Mouse (Mus musculus): ENCODE measurements around the gene Hdac9. TPM values are rescaled to one million over a fixed set of nuclear protein-coding genes. Genes with fewer than 3 reads are reported as not detected.
A peak's percentile ranks its signal among the peaks of the same experiment; 100 is the strongest.

The Hdac9 gene
- polyA plus RNA-seq, 1 experiment from 2014 or later, result 13.6 TPM

DNA sequence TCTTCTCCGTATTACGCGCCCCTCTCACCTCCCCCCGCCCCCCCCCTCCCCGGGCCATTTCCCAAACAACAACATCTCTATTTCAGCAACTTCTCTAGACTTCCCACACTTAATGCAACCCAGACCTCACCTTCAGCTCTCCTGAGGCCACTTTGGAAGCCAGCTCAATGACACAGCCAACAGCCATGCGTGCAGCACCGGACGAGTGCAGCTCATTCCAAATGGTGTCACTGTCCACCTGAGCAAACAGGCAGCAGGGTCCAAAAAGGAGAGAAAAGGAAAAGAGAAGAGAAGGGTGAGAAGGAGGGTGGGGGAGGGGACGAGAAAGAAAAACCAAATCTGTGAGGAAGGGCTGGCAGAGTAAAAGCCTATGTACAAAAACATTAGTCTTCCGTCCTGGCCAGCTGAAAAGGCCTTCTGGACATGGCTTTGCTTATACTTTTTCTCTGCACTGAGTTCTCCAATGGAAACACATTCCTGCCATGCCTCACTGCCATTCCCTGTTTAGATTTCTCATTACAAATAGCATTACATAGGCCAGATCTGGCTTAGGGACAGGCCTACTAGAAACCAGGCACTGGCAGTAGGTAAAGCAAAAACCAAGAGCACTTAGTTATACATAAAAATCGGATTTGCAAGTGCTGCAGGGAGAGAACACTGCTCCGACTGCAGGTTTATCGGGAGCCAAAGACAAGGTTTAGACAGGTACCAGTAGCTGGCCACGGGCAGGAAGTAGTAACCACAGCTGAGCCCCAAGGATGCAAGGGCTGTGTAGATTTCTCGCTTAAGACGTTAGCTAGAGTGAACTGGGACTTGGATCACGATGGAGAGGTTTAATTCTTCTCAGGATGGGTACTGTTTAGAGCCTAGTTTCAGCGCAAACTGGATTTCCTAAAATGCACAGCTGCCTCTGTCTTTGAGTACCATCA, 668.4 kb downstream of the Hdac9 start:
- ATAC-seq, result no peak
- WGBS, result 92% methylated on average over 18 of the region's 18 CpGs

DNA sequence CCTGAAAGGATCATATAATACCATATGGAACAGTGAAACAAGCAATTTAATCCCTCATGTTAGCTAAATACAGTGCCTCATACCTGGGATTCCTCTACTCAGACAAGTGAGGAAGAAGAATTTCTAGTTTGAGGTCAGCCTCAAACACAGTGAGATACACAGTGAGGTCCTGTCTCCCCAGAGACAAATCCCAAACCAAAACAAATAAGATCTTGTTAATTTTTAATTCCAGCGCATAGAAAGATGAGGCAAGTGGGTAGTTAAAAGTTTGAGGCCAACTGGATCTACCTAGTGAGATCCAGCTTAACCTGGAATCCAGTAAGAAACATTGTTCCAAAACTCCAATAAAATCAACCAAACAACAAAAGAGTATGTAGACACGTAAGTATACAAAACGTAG, 678.1 kb downstream of the Hdac9 start:
- Histone ChIP-seq H3K27ac (ENCODE audit: low read length) (no peak overlapping the region), H3K9me3 (ENCODE audit: control insufficient read depth, low read length) (no peaks in the 10 kb centered on the region), H3K4me1 (replicated peaks; ENCODE audit: control insufficient read depth, insufficient read depth, low read length) (no peaks in the 10 kb centered on the region), H3K4me2 (ENCODE audit: low read length) (no peak overlapping the region), H3K4me3 (replicated peaks; ENCODE audit: low read length) (no peak overlapping the region), H3K9ac (replicated peaks; ENCODE audit: low read depth, low read length) (no peak overlapping the region), H3K36me3 (ENCODE audit: control insufficient read depth, insufficient read depth) (no peaks in the 10 kb centered on the region), H3K27me3 (replicated peaks; ENCODE audit: control insufficient read depth, insufficient read depth, low read length) (no peaks in the 10 kb centered on the region)
- WGBS, result 94% methylated on average over 3 of the region's 3 CpGs
- no peak for ATAC-seq

More for the DNA sequence above, 668.4 kb downstream of the Hdac9 start:
- H3K9me3 ChIP-seq (ENCODE audit: control insufficient read depth, low read length), result no peaks in the 10 kb centered on the region
- no peaks in the 10 kb centered on the region for H3K27me3 ChIP-seq (replicated peaks; ENCODE audit: control insufficient read depth, insufficient read depth, low read length)
- no peak overlapping the region for H3K27ac ChIP-seq (ENCODE audit: low read length)
- H3K4me1 ChIP-seq (replicated peaks; ENCODE audit: control insufficient read depth, insufficient read depth, low read length), result no peaks in the 10 kb centered on the region
- no peaks in the 10 kb centered on the region for H3K36me3 ChIP-seq (ENCODE audit: control insufficient read depth, insufficient read depth)
- H3K4me2 ChIP-seq (ENCODE audit: low read length), result no peak overlapping the region
- H3K4me3 ChIP-seq (replicated peaks; ENCODE audit: low read length), result no peak overlapping the region
- H3K9ac ChIP-seq (replicated peaks; ENCODE audit: low read depth, low read length), result no peak overlapping the region

DNA sequence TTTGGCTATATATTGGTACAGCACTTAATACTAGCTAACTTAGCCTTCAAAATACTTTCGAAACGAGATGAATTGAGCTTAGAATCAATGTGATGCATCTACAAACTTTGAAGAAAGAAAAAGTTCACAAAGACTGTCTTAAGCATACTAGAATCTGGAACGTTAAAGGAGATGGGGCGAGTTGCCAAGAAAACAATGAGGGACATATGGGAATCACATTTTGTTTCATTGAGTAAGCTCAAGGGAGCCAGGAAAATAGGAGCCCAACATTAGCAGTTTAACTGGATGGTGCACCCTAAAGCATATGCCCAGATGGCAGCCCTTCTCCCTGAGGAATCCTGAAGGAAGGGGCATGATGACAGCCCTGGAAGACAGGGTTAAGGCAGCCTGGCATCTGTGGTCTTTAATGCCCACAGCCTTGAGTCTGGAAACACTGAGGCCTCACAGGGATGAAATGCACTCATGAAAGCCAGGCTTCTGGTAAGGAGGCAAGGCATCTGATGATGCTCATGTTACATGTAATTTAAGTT, 685.2 kb downstream of the Hdac9 start:
- H3K4me1 ChIP-seq (replicated peaks; ENCODE audit: control insufficient read depth, insufficient read depth, low read length), result no peaks in the 10 kb centered on the region
- no peak overlapping the region for H3K27ac ChIP-seq (ENCODE audit: low read length)
- WGBS, result 74% methylated on average over 4 of the region's 4 CpGs
- H3K9ac ChIP-seq (replicated peaks; ENCODE audit: low read depth, low read length), result no peak overlapping the region
- H3K4me3 ChIP-seq (replicated peaks; ENCODE audit: low read length), result no peak overlapping the region
- no peaks in the 10 kb centered on the region for H3K27me3 ChIP-seq (replicated peaks; ENCODE audit: control insufficient read depth, insufficient read depth, low read length)
- H3K9me3 ChIP-seq (ENCODE audit: control insufficient read depth, low read length), result no peaks in the 10 kb centered on the region
- H3K36me3 ChIP-seq (ENCODE audit: control insufficient read depth, insufficient read depth), result no peaks in the 10 kb centered on the region
- ATAC-seq, result peak; percentile 62; the same call in 1 of the 2 replicates
- no peak overlapping the region for H3K4me2 ChIP-seq (ENCODE audit: low read length)

DNA sequence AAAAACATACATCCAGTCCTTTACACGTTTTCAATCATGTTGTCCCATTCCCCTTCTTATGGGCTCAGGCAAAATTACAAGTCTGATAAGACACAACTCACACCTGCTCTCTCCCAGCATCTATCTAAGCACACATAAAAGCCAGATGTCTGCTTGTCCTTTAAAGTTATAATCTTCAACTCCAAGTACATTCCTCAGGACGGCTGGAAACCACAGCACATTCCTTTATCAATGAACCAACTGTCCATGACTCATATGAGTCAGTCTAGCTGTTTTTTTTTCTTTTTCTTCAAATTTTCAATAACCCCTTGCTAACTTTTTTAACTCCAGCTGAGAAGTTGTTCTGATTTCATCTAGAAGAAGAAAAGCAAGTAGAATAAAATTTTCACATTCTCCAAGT, 692.4 kb downstream of the Hdac9 start:
- H3K4me3 ChIP-seq (replicated peaks; ENCODE audit: low read length), result no peak overlapping the region
- WGBS, result 67% methylated on average over 2 of the region's 2 CpGs
- no peak overlapping the region for H3K27ac ChIP-seq (ENCODE audit: low read length)
- H3K36me3 ChIP-seq (ENCODE audit: control insufficient read depth, insufficient read depth), result no peaks in the 10 kb centered on the region
- H3K4me1 ChIP-seq (replicated peaks; ENCODE audit: control insufficient read depth, insufficient read depth, low read length), result no peaks in the 10 kb centered on the region
- H3K9ac ChIP-seq (replicated peaks; ENCODE audit: low read depth, low read length), result no peak overlapping the region
- no peaks in the 10 kb centered on the region for H3K27me3 ChIP-seq (replicated peaks; ENCODE audit: control insufficient read depth, insufficient read depth, low read length)
- no peak for ATAC-seq
- no peaks in the 10 kb centered on the region for H3K9me3 ChIP-seq (ENCODE audit: control insufficient read depth, low read length)
- no peak overlapping the region for H3K4me2 ChIP-seq (ENCODE audit: low read length)

DNA sequence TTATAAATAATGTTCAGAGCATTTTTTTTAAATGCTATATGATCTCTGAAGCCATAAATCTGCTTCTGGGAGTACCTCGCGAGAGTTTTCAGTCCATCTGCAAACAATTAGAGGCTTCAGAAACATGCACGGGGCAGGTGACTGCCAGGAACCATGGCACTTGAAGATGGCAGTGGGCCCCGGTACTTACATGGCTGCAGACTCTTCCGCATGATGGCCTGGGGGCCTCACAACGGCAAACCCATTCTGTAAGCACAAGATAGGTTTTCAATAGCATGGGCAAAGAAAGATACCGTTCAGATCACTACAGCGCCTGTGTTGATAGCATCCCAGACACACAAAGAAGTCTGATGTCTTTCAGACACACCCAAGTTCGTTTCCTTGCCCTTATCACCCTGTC, 695.9 kb downstream of the Hdac9 start:
- no peak for ATAC-seq
- no peak overlapping the region for H3K27ac ChIP-seq (ENCODE audit: low read length)
- H3K4me1 ChIP-seq (replicated peaks; ENCODE audit: control insufficient read depth, insufficient read depth, low read length), result no peaks in the 10 kb centered on the region
- H3K4me2 ChIP-seq (ENCODE audit: low read length), result no peak overlapping the region
- no peak overlapping the region for H3K4me3 ChIP-seq (replicated peaks; ENCODE audit: low read length)
- no peaks in the 10 kb centered on the region for H3K9me3 ChIP-seq (ENCODE audit: control insufficient read depth, low read length)
- H3K9ac ChIP-seq (replicated peaks; ENCODE audit: low read depth, low read length), result no peak overlapping the region
- H3K27me3 ChIP-seq (replicated peaks; ENCODE audit: control insufficient read depth, insufficient read depth, low read length), result no peaks in the 10 kb centered on the region
- WGBS, result 79% methylated on average over 9 of the region's 9 CpGs
- no peaks in the 10 kb centered on the region for H3K36me3 ChIP-seq (ENCODE audit: control insufficient read depth, insufficient read depth)

DNA sequence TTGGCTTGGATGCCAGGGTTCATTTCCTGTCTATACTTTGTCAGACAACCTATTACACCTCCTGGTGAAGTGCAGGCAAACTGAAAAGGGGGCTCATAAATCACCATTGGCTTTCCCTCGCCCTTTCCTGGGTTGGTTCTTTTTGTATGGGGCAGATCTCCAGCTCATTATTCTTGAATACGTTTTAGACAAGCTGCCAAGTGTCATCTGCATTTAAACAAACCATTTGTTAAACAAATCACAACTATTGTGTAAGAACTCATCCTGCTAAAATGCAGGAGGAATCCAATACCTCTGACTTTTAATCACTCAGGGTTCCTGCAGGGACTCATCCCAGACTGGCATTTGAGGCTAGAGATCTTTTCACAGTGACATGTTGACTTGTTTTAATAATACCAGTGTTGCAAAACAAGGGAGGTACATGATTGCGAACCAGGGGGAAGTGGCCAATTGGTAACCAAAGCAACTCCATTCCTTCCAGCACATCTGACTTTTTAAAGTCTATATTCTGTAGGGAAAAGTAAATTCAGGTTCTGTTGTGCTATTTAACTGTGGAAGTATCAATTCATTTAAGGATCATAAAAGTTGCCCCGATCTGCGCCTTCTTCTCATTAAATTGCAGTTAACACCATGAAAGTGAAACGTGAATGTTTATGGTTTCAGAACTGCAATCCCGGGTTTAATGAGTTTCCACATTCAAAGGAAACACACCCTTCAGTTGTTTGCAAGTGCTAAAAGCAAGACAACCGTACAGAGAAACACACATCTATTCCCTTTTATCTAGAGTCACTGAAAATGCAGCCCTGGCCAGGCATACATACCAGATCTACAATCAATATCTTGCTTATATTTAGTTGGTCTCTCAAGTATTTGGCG, 696.6 kb downstream of the Hdac9 start:
- Histone ChIP-seq H3K9ac (replicated peaks; ENCODE audit: low read depth, low read length) (no peak overlapping the region), H3K9me3 (ENCODE audit: control insufficient read depth, low read length) (no peaks in the 10 kb centered on the region), H3K27me3 (replicated peaks; ENCODE audit: control insufficient read depth, insufficient read depth, low read length) (no peaks in the 10 kb centered on the region), H3K4me3 (replicated peaks; ENCODE audit: low read length) (no peak overlapping the region), H3K27ac (ENCODE audit: low read length) (no peak overlapping the region), H3K4me1 (replicated peaks; ENCODE audit: control insufficient read depth, insufficient read depth, low read length) (no peaks in the 10 kb centered on the region), H3K36me3 (ENCODE audit: control insufficient read depth, insufficient read depth) (no peaks in the 10 kb centered on the region), H3K4me2 (ENCODE audit: low read length) (no peak overlapping the region)
- ATAC-seq, result no peak
- 36% methylated on average over 9 of the region's 9 CpGs for WGBS

DNA sequence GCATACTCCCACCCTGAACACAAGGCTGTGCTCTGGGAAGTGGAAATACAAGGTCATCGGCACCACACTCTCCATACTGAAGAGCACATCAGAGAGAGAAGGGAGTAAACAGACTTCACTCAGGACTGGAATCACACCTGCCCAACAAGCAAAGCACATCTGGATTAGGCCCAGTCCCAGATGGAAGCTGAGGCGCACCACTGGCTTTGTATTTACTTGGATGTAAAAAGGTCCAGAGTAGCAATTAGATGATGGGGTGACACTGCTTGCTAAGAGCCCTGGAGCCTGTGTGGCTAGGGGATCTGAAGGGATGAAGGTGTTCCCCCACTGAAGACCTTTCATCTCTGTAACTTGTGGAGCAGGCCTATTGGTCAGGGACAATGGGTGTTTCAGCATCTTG, 698.3 kb downstream of the Hdac9 start:
- H3K4me2 ChIP-seq (ENCODE audit: low read length), result no peak overlapping the region
- H3K27me3 ChIP-seq (replicated peaks; ENCODE audit: control insufficient read depth, insufficient read depth, low read length), result no peaks in the 10 kb centered on the region
- WGBS, result 96% methylated on average over 2 of the region's 2 CpGs
- no peaks in the 10 kb centered on the region for H3K4me1 ChIP-seq (replicated peaks; ENCODE audit: control insufficient read depth, insufficient read depth, low read length)
- H3K9me3 ChIP-seq (ENCODE audit: control insufficient read depth, low read length), result no peaks in the 10 kb centered on the region
- H3K4me3 ChIP-seq (replicated peaks; ENCODE audit: low read length), result no peak overlapping the region
- no peak overlapping the region for H3K27ac ChIP-seq (ENCODE audit: low read length)
- ATAC-seq, result no peak
- H3K9ac ChIP-seq (replicated peaks; ENCODE audit: low read depth, low read length), result no peak overlapping the region
- no peaks in the 10 kb centered on the region for H3K36me3 ChIP-seq (ENCODE audit: control insufficient read depth, insufficient read depth)

DNA sequence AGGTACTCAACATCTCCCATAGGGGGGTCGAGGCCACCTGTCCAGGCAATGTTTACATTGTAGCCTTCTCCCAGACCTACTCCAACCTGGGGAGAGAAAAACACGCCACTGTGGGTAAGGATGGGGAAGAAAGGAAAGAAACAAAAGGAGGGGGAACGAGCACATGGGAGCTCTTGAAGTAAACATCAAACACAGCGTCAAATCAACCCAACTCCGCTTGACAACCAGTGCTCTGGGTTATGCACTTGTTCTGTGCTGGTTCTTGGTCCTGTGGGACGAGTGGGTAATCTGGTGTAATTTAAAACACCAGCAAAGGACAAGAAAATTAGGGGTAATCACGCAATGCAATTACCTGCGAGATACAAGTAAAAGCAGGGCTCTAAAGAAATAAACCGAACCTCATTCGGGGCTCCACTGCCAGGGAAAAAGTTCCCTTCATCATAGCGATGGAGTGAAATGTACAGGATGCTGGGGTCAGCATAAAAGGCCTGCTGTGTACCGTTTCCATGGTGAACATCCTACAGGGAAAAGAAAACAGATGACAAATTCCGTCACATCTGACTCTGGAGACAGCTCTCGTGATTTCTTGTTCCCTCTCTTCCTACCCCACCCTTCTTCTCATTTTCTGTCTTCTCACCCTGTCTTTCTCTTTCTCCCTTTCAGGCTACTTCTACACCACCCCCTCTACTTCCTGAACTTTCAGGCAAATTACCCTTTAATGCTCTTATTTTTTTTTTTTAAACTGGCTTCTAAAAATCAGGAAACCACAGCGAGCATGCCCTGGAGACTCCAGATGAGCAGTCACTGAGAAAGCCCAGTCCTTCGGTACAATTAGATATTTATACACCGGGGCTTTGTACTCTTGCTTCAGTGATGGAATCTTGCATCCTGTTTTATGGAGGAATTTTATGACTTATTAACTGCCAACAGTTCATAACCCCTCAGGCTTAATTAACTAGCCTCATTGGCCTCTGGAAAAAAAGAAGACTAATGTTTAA, 701.6 kb downstream of the Hdac9 start:
- H3K4me3 ChIP-seq (replicated peaks; ENCODE audit: low read length), result no peak overlapping the region
- no peak for ATAC-seq
- no peak overlapping the region for H3K27ac ChIP-seq (ENCODE audit: low read length)
- no peaks in the 10 kb centered on the region for H3K27me3 ChIP-seq (replicated peaks; ENCODE audit: control insufficient read depth, insufficient read depth, low read length)
- H3K4me2 ChIP-seq (ENCODE audit: low read length), result no peak overlapping the region
- WGBS, result 58% methylated on average over 17 of the region's 17 CpGs
- no peaks in the 10 kb centered on the region for H3K9me3 ChIP-seq (ENCODE audit: control insufficient read depth, low read length)
- H3K36me3 ChIP-seq (ENCODE audit: control insufficient read depth, insufficient read depth), result no peaks in the 10 kb centered on the region
- no peak overlapping the region for H3K9ac ChIP-seq (replicated peaks; ENCODE audit: low read depth, low read length)
- H3K4me1 ChIP-seq (replicated peaks; ENCODE audit: control insufficient read depth, insufficient read depth, low read length), result no peaks in the 10 kb centered on the region

Data from forebrain, embryonic 16.5 days (tissue).